Mouse (Mus musculus) G1E (cell line): ENCODE measurements around the gene Lbx2. TPM values are rescaled to one million over a fixed set of nuclear protein-coding genes. Genes with fewer than 3 reads are reported as not detected.
A peak's percentile ranks its signal among the peaks of the same experiment; 100 is the strongest.

Experiments used
- ATAC-seq: 2 replicates; pipeline ENCODE4 v1.8.0; 2016; ENCODE audit warnings: mild to moderate bottlenecking; ENCODE audit not compliant: insufficient number of reproducible peaks, poor library complexity, low FRiP score, severe bottlenecking; ENCODE audit errors: extremely low read depth
- DNase-seq: peaks from one replicate; pipeline ENCODE4 v3.0.0; 2012; ENCODE audit warnings: low spot score
- H3K27me3 ChIP-seq: 2 replicates; pipeline ENCODE4 v1.6.1; 2012; ENCODE audit warnings: mild to moderate bottlenecking, low read length, inconsistent platforms; ENCODE audit not compliant: insufficient read depth
- H3K36me3 ChIP-seq: replicated peaks from 2 replicates; pipeline ENCODE3; 2012; ENCODE audit warnings: mild to moderate bottlenecking, inconsistent platforms
- H3K4me1 ChIP-seq: 2 replicates; pipeline ENCODE4 v1.6.1; 2012; ENCODE audit warnings: low read depth, low read length, inconsistent platforms, mixed read lengths; ENCODE audit not compliant: insufficient read depth
- H3K4me3 ChIP-seq: 2 replicates; pipeline ENCODE4 v1.5.1; 2012; ENCODE audit warnings: low read depth, mild to moderate bottlenecking, inconsistent platforms, low read length, moderate library complexity, mixed read lengths
- H3K9me3 ChIP-seq: replicated peaks from 2 replicates; pipeline ENCODE4 v1.6.1; 2012; ENCODE audit warnings: inconsistent platforms
- CTCF ChIP-seq: IDR thresholded peaks from 2 replicates; pipeline ENCODE4 v1.5.1; 2012; ENCODE audit warnings: low read depth, low read length, inconsistent platforms, mixed read lengths
- GATA1 ChIP-seq: IDR thresholded peaks from 2 replicates; pipeline ENCODE4 v1.6.1; 2012; ENCODE audit warnings: borderline replicate concordance, low read length, inconsistent platforms, mixed read lengths
- GATA2 ChIP-seq: IDR thresholded peaks from 2 replicates; pipeline ENCODE4 v1.6.1; 2012; ENCODE audit warnings: low read depth, low read length, inconsistent platforms, borderline replicate concordance
- POLR2AphosphoS5 ChIP-seq: IDR thresholded peaks from 2 replicates; pipeline ENCODE4 v1.6.1; 2012; ENCODE audit warnings: low read depth, low read length, inconsistent platforms; ENCODE audit not compliant: insufficient replicate concordance
- TAL1 ChIP-seq: conservative IDR thresholded peaks from 2 replicates; pipeline ENCODE4 v1.6.1; 2012; ENCODE audit warnings: low read depth, low read length, inconsistent platforms, mixed read lengths
- polyA plus RNA-seq: library from polyadenylated mRNA; stranded (reverse); fragments of >175 nt; gene quantifications from 2 replicates; pipeline ENCODE4 v1.2.3, GENCODE M21; 2012
- total RNA-seq, 2 experiments: library from RNA; stranded (forward) in 1 of 2; stranded (reverse) in 1 of 2; fragments of 200-1000 nt in 1 of 2; fragments of >200 nt in 1 of 2; fragmentation: Nextera tagmentation in 1 of 2; gene quantifications; 2 replicates each; pipeline ENCODE4 v1.2.3; 2014 to 2017

The Lbx2 gene
- not detected in 2 replicates for total RNA-seq (2014; fragmentation: Nextera tagmentation)
- total RNA-seq (2017) = not detected in 2 replicates
- polyA plus RNA-seq = 0.15 and 0.19 TPM in 2 replicates

DNA sequence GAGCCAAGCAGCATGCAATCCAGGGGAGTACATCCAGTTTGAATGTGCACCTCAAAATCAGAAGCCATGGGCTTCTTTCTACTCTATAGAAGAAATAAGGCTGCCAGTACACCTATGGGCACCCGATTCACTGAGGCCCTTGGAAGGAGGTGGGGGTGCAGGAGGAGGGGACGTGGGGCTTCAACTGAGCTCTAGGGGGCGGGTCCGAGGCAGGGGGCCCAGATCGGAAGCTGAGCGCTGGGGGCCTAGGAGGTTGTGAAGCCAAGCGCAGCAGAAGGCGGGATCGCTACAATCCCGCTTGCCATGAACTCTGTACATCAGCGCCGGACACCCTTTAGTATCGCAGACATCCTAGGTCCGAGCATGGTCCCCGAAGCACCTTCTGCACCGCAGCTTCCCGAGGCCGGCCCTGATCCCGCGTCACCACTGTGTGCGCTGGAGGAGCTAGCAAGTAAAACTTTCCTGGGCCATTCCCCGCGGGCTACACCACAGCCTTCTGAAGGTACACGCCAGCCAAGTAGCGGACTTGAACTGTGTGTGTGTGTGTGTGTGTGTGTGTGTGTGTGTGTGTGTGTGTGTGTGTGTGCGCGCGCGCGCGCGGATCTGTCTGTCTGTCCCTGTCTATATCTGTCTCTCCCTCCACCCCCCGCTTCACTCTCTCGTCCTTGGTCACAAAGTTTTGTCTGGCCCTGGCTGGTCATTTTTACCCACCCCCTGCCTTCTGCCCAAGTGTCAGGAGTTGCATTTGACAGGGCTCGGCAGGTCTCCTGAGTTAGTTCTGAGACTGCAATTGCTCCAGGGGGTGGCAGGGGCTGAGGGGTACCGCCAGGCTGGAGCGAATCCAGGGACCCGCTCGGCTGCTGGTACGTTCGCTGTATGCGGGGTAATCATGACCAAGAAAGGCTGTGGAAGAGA lies at the start of gene Lbx2:
TSS of gene Lbx2 (plus strand) at position 247 of the 915 bp plus-strand sequence.
- no peaks in the 10 kb centered on the region for H3K9me3 ChIP-seq
- TF ChIP-seq TAL1 (no peak), GATA1 (no peak), POLR2AphosphoS5 (no peak), GATA2 (no peak), CTCF (no peak)
- peaks cover 5% of the 10 kb centered on the region; the same call in 1 of the 2 replicates for H3K4me1 ChIP-seq
- no peak within 1 kb of the TSS for H3K4me3 ChIP-seq
- DNase-seq (no peak), ATAC-seq (no peak)
- H3K36me3 ChIP-seq = peaks cover 19% of the 10 kb centered on the region
- peaks cover 57% of the 10 kb centered on the region for H3K27me3 ChIP-seq

DNA sequence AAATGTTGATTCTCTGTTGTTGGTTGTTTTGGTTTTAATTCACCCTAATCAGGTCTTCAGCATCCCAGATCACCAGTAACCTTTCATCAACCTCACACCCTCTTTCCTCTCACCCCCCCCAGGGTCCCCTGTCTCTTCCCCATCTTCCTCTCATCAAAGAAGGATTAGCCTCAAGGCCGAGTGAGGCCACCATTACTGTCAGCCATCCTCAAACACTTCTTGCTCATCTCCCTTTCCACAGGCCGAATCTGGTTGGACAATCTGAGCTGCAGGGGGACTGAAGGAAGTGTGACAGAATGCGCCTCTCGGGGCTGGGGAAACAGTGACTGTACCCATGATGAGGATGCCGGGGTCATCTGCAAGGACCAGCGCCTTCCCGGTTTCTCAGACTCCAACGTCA lies 49.0 kb upstream of the Lbx2 start:
- Histone ChIP-seq H3K9me3 (no peaks in the 10 kb centered on the region), H3K36me3 (peaks cover 2% of the 10 kb centered on the region), H3K4me3 (no peak overlapping the region), H3K4me1 (peaks cover 40% of the 10 kb centered on the region), H3K27me3 (peaks cover 30% of the 10 kb centered on the region)
- ATAC-seq (no peak), DNase-seq (no peak)
- TF ChIP-seq TAL1 (no peak), POLR2AphosphoS5 (no peak), GATA1 (no peak), CTCF (no peak), GATA2 (no peak)

DNA sequence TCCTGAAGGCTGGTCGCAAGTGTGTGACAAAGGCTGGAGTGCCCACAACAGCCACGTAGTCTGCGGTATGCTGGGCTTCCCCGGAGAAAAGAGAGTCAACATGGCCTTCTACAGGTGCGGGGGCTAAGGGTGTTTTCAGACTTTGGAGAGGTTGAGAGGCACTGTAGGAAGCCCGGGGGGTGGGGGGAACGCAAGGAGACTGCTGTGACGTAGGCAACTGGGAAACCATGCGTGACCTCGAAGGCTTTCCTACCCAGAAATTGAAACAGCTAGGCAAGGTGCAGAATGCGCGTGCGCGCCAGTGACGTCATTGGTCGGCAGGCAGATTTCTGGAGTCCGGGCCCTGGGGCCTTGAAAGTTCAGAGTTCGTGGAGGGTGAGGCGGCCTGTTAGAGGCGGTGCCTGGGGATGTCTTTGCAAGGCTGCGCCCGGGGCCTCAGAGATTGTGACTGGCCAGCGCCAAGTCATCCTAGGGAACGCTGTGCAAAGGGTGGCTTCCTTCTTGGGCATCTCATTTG lies 47.6 kb upstream of the Lbx2 start:
- TF ChIP-seq GATA1 = no peak
- no peak for TF ChIP-seq POLR2AphosphoS5
- TF ChIP-seq TAL1 = no peak
- TF ChIP-seq CTCF = no peak
- TF ChIP-seq GATA2 = no peak
- Histone ChIP-seq H3K9me3 (no peaks in the 10 kb centered on the region), H3K27me3 (peaks cover 32% of the 10 kb centered on the region), H3K4me1 (peaks cover 33% of the 10 kb centered on the region), H3K36me3 (no peaks in the 10 kb centered on the region), H3K4me3 (peak overlapping the region; percentile 30; the same call in 1 of the 2 replicates)
- ATAC-seq = peak; percentile 61
- DNase-seq = no peak

DNA sequence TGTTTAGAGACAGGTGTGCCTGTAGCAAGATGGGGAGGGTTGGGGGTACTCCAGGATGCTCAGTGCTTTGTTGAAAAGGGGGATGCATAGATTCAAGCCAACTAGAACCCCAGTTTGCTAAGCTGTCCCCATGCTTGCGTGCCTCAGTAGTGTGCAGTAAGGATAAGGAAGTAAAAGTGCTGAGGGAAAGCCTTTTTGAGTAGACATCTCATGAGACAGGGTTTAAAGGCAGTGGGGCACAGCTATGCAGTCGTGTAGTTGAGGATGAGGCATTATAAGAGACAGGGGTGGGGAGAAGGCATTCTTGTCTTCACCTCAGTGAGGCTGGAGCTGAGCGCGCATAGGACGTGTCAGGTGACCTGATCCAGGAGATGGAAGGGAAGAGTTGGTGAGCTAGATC lies 45.6 kb upstream of the Lbx2 start:
- Histone ChIP-seq H3K4me1 (peaks cover 24% of the 10 kb centered on the region), H3K4me3 (no peak overlapping the region), H3K9me3 (no peaks in the 10 kb centered on the region), H3K36me3 (no peaks in the 10 kb centered on the region), H3K27me3 (peaks cover 34% of the 10 kb centered on the region)
- ATAC-seq (no peak), DNase-seq (no peak)
- no peak for TF ChIP-seq GATA2
- no peak for TF ChIP-seq GATA1
- no peak for TF ChIP-seq CTCF
- no peak for TF ChIP-seq POLR2AphosphoS5
- TF ChIP-seq TAL1 = no peak

DNA sequence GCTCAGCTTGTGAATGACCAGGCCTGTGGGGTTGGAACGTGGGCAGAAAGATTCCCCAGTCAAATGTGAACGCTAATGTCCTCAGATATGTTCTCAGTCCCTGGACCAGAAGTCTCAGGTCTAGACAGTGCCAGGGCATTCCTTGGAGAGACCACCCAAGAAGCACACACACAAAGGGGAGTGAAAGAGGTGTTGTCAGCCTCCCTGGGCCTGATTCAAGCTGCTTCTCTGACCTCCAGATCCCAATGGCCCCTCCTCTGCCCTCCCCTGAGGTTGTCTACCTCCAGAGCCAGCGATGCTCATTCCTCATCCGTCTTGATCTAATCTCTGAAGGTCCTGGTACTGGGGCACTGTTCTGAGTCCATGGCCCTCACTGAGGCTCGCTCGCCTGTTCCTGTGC lies 42.6 kb upstream of the Lbx2 start:
- H3K4me1 ChIP-seq = peaks cover 21% of the 10 kb centered on the region
- no peaks in the 10 kb centered on the region for H3K36me3 ChIP-seq
- ATAC-seq = no peak
- no peak overlapping the region for H3K4me3 ChIP-seq
- H3K9me3 ChIP-seq = no peaks in the 10 kb centered on the region
- H3K27me3 ChIP-seq = peaks cover 21% of the 10 kb centered on the region
- no peak for DNase-seq
- no peak for TF ChIP-seq GATA2
- no peak for TF ChIP-seq GATA1
- no peak for TF ChIP-seq TAL1
- TF ChIP-seq POLR2AphosphoS5 = no peak
- no peak for TF ChIP-seq CTCF

GRCm38 (mm10) chr6:83043993-83044392 lies 42.2 kb upstream of the Lbx2 start:
- H3K4me3 ChIP-seq = no peak overlapping the region
- no peak for DNase-seq
- no peak for ATAC-seq
- no peaks in the 10 kb centered on the region for H3K9me3 ChIP-seq
- TF ChIP-seq GATA2 = no peak
- no peak for TF ChIP-seq GATA1
- no peak for TF ChIP-seq POLR2AphosphoS5
- TF ChIP-seq CTCF = no peak
- no peak for TF ChIP-seq TAL1
- peaks cover 20% of the 10 kb centered on the region for H3K27me3 ChIP-seq
- H3K36me3 ChIP-seq = no peaks in the 10 kb centered on the region
- H3K4me1 ChIP-seq = peaks cover 18% of the 10 kb centered on the region
